Mouse (Mus musculus) lung, adult 2 months (tissue): ENCODE data around the gene Ugdh.

Experiments
- CTCF ChIP-seq: fragments of 200-500 bp; IDR thresholded peaks from 2 replicates; pipeline ENCODE4 v1.5.1; 2011; ENCODE audit warnings: mild to moderate bottlenecking, low read length, control low read depth; ENCODE audit not compliant: insufficient read depth
- POLR2A ChIP-seq: fragments of 200-500 bp; IDR thresholded peaks from 2 replicates; pipeline ENCODE4 v1.6.1; 2011; ENCODE audit warnings: low read depth, mild to moderate bottlenecking, control low read depth, low read length, borderline replicate concordance; ENCODE audit errors: extremely low read depth

- TF ChIP-seq POLR2A (no peak), CTCF (no peak)
These were observed 19.0 kb upstream of the Ugdh start for GRCm38 (mm10) chr5:65454771-65455170.
